Mouse (Mus musculus) layer of hippocampus, adult 9-11 months (tissue): Measurements from ENCODE around the gene Lemd1.
A peak's percentile ranks its signal among the peaks of the same experiment; 100 is the strongest.

ENCODE experiments used
- DNase-seq: peaks from one replicate; pipeline ENCODE4 v3.0.0; 2022

The Lemd1 gene

GRCm38 (mm10) chr1:132296051-132296450 lies 104.8 kb downstream of the Lemd1 start:
- DNase-seq = no peak

GRCm38 (mm10) chr1:132298425-132298800 lies 107.2 kb downstream of the Lemd1 start, which contains the start of gene Klhdc8a:
TSS of gene Klhdc8a (plus strand) at chr1:132298626.
- peak; percentile 78 for DNase-seq

- no peak for DNase-seq
Observed at GRCm38 (mm10) chr1:132298801-132299464, 107.7 kb downstream of the Lemd1 start.

GRCm38 (mm10) chr1:132299744-132300143 lies 108.5 kb downstream of the Lemd1 start:
- no peak for DNase-seq

GRCm38 (mm10) chr1:132301242-132301641 lies 110.0 kb downstream of the Lemd1 start:
- DNase-seq = no peak

GRCm38 (mm10) chr1:132302341-132302866 lies 111.2 kb downstream of the Lemd1 start:
- DNase-seq = no peak

GRCm38 (mm10) chr1:132304618-132305214 lies 113.5 kb downstream of the Lemd1 start:
- DNase-seq = no peak

GRCm38 (mm10) chr1:132306160-132306559 lies 114.9 kb downstream of the Lemd1 start:
- DNase-seq = no peak

- DNase-seq = no peak
Observed at GRCm38 (mm10) chr1:132306808-132307207, 115.6 kb downstream of the Lemd1 start.

GRCm38 (mm10) chr1:132307962-132308361 lies 116.7 kb downstream of the Lemd1 start:
- DNase-seq = no peak

- DNase-seq = no peak
Observed at GRCm38 (mm10) chr1:132308674-132309073, 117.4 kb downstream of the Lemd1 start.
